Mouse (Mus musculus) megakaryocyte, embryonic 14.5 days (primary cell): ENCODE measurements around the gene Brd4. TPM values are rescaled to one million over a fixed set of nuclear protein-coding genes. Genes with fewer than 3 reads are reported as not detected.

Experiments used
- H3K27me3 ChIP-seq: replicated peaks from 2 replicates; pipeline ENCODE3; 2012; ENCODE audit warnings: inconsistent platforms
- H3K36me3 ChIP-seq: replicated peaks from 2 replicates; pipeline ENCODE3; 2012; ENCODE audit warnings: low read length, inconsistent platforms, mixed read lengths
- H3K4me1 ChIP-seq: 2 replicates; pipeline ENCODE4 v1.6.1; 2012; ENCODE audit warnings: inconsistent platforms
- H3K4me3 ChIP-seq: replicated peaks from 2 replicates; pipeline ENCODE3; 2012; ENCODE audit warnings: moderate library complexity, mild to moderate bottlenecking, inconsistent platforms
- H3K9me3 ChIP-seq: 2 replicates; pipeline ENCODE4 v1.6.1; 2012; ENCODE audit warnings: inconsistent platforms
- FLI1 ChIP-seq: IDR thresholded peaks from 2 replicates; pipeline ENCODE4 v1.6.1; 2012; ENCODE audit warnings: low read length, inconsistent platforms, mixed read lengths
- GATA1 ChIP-seq: IDR thresholded peaks from 3 replicates; pipeline ENCODE4 v1.6.1; 2012; ENCODE audit warnings: mixed read lengths, low read length, inconsistent platforms, borderline replicate concordance
- polyA plus RNA-seq: library from polyadenylated mRNA; stranded (reverse); fragments of >175 nt; gene quantifications from 2 replicates; pipeline ENCODE4 v1.2.3, GENCODE M21; 2012; ENCODE audit warnings: low replicate concordance; ENCODE audit not compliant: insufficient read depth

The Brd4 gene
- polyA plus RNA-seq, 1 experiment: 125 TPM

DNA sequence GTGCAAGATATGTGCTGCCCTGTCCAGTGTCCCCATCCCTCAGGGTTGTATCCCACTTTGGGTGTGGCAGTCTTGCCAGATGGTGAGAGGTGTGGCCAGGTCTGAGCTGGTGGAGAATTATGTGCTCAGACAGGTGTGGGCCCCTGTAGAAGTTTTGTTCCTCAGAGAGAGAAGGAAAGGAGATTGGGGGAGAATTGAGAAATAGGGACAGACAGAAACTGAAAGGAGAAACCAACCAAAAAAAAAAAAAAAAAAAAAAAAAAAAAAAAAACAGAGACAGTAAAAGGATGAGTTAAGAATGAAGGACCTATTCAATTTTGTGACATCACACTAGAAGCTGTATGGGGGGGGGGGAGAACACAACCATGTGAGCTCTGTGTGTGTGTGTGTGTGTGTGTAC, 119.7 kb downstream of the Brd4 start:
- H3K4me3 ChIP-seq: peak overlapping the region; percentile 50
- H3K36me3 ChIP-seq: no peaks in the 10 kb centered on the region
- peaks cover 62% of the 10 kb centered on the region for H3K4me1 ChIP-seq
- H3K27me3 ChIP-seq: peaks cover 87% of the 10 kb centered on the region
- no peak for TF ChIP-seq FLI1
- no peak for TF ChIP-seq GATA1
- no peaks in the 10 kb centered on the region for H3K9me3 ChIP-seq

DNA sequence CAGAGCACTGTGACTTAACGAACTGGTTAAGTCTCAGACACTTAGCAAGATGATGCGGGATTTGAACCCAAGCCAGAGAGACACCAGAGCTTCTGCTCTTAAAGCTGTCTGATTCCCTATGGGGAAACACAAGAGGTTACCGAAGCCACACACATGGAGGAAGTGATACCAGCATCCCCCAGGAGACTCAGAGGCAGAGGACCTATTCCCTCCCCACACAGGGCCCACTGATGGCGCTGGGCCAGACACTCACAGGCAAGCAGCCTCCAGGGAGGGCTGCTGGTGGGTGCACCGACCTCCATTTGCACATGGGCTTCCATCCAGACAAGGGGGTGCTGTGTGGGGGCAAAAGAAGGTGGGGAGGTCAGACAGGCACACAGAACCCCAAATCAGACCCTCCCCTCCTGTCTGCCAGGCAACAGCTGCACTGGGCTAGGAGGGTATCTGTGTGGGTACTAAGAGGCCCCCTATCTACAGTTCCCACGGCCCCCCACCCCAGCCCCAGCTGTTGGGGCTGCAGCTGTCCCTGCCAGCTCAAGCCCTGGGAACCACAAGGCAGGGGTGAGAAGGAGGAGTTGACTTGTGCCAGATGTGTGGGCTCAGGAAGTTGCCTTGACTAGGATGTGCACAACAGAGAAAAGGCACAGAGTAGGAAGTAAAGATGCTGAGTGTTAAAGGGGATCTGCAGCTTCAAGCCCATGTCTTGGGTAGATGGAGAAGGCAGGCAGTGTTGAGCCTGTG, 120.4 kb downstream of the Brd4 start:
- H3K4me3 ChIP-seq: no peak overlapping the region

DNA sequence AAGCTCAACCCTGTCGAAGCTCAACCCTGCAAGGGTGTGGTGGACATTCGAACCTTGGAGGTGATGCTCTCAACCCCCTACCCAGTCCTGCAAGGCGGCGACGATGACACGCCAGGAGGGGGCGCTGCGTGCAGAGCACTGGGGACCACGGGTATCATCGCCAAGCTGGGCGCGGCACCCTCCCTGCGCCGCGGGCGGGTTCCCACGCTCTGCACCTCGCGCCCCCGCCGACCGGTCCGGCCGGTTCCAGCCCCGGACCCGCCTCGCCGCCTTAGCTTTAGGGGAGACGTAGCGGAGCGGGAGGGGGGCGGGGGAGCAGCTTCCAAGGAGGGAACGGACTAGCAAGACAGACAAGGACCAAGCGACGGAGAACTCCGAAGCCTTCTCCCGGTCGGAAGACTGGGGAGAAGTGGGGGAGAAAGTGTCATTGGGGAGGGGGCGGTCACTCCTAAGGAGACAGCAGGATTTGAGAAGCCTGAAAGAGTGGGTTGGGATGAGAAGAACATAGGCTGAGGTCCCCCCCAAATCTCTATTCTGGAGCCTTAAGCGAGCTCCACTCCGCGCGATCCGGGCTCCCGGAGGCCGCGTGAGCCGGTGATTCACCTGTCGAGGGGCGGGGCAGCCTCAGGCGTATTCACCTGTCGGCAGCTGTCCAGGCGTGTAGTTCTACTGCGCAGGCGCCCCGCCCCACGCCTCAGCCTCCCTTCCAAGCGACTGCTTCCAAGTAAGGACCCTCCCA, 122.2 kb downstream of the Brd4 start:
- Histone ChIP-seq H3K4me3 (peak overlapping the region; percentile 88), H3K27me3 (peaks cover 86% of the 10 kb centered on the region), H3K9me3 (no peaks in the 10 kb centered on the region), H3K4me1 (peaks cover 64% of the 10 kb centered on the region), H3K36me3 (no peaks in the 10 kb centered on the region)
- TF ChIP-seq GATA1: no peak
- no peak for TF ChIP-seq FLI1

More for the DNA sequence above, 120.4 kb downstream of the Brd4 start:
- Histone ChIP-seq H3K36me3 (no peaks in the 10 kb centered on the region), H3K27me3 (peaks cover 87% of the 10 kb centered on the region), H3K4me1 (peaks cover 57% of the 10 kb centered on the region), H3K9me3 (no peaks in the 10 kb centered on the region)
- no peak for TF ChIP-seq FLI1
- no peak for TF ChIP-seq GATA1

DNA sequence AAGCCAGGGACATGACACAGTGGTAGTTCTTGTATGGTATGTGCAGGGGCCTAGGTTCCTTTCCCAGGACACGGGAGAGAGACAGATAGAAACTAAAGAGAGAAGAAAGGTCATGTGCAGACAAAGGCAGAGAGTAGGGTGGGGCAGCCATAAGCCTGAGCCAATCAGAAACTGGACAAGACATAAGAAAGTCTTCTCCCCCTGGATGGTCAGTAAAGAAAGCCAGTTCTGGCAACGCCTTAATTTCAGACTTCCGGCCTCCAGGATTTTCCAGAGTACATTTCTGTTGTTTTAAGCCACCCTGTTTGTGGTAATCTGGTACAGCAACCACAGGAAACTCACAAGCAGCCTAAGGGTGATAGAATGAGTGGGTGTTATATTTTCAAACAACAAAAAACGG, 123.6 kb downstream of the Brd4 start:
- Histone ChIP-seq H3K4me1 (peaks cover 53% of the 10 kb centered on the region), H3K27me3 (peaks cover 82% of the 10 kb centered on the region)
- TF ChIP-seq FLI1 (no peak), GATA1 (no peak)

DNA sequence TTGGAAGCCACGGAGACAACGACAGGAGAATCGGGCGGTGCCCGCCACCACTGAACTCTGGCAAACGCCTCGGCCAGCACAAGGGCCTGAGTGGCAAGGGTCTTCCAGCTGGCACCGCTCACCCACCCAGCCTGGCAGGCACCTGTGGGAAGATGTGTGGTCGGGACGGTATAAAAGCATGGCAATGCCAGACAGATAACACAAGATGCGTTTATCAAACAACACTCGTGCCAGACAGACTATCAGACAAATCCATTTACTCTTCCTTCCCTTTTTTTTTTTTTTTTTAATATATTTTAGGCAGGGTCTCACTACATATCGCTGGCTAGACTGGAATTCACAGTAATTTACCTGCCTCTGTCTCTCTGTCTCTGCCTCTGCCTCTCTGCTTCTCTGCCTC, 125.7 kb downstream of the Brd4 start:
- TF ChIP-seq FLI1 (no peak), GATA1 (no peak)
- Histone ChIP-seq H3K36me3 (no peaks in the 10 kb centered on the region), H3K9me3 (no peaks in the 10 kb centered on the region), H3K27me3 (peaks cover 76% of the 10 kb centered on the region), H3K4me3 (no peak overlapping the region), H3K4me1 (peaks cover 34% of the 10 kb centered on the region)

More for the DNA sequence above, 123.6 kb downstream of the Brd4 start:
- Histone ChIP-seq H3K4me3 (no peak overlapping the region), H3K36me3 (no peaks in the 10 kb centered on the region), H3K9me3 (no peaks in the 10 kb centered on the region)

DNA sequence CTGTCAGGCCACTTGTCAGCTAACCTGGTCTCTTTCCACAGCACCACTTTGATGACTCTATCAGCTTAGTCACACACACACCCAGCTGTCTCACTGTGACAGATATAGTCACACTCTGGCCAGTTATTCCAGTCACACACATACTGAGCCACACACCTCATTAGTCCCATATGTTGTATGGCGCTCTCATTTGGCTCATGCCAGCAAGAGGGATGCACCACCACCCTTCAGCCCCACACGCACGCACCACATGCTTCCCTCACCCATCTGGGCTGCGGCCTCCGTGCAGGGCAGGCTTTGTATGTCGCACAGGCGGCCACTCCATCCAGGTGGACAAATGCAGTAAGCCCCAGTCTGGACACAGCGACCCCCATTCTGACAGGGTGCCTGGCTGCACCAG, 137.8 kb downstream of the Brd4 start:
- H3K4me1 ChIP-seq: peaks cover 40% of the 10 kb centered on the region
- H3K36me3 ChIP-seq: no peaks in the 10 kb centered on the region
- no peak for TF ChIP-seq GATA1
- no peak for TF ChIP-seq FLI1
- H3K4me3 ChIP-seq: peak overlapping the region; percentile 66
- peaks cover 57% of the 10 kb centered on the region for H3K27me3 ChIP-seq
- no peaks in the 10 kb centered on the region for H3K9me3 ChIP-seq

Other genes starting within 250 kb of the Brd4 start
- gene Rrp1b, start 248.6 kb downstream of the Brd4 start, polyA plus RNA-seq: 56.7 and 83.3 TPM in 2 replicates
- gene Hsf2bp, start 248.4 kb downstream of the Brd4 start, polyA plus RNA-seq: not detected in 2 replicates
- gene Notch3, start 117.9 kb downstream of the Brd4 start, polyA plus RNA-seq: 0.23 and 1.4 TPM in 2 replicates
- not detected in 2 replicates for gene Ephx3, start 95.2 kb downstream of the Brd4 start, polyA plus RNA-seq
- gene Akap8, start 36.5 kb upstream of the Brd4 start, polyA plus RNA-seq: 67.7 and 79.9 TPM in 2 replicates
- gene Akap8l, start 65.9 kb upstream of the Brd4 start, polyA plus RNA-seq: 93.3 and 157 TPM in 2 replicates
- 32.7 and 47.1 TPM in 2 replicates for gene Wiz, start 104.7 kb upstream of the Brd4 start, polyA plus RNA-seq
- gene Rasal3, start 118.9 kb upstream of the Brd4 start, polyA plus RNA-seq: 26.2 and 250 TPM in 2 replicates
- gene Pglyrp2, start 139.4 kb upstream of the Brd4 start, polyA plus RNA-seq: 2.0 and 3.2 TPM in 2 replicates
- gene Cyp4f39, start 168.0 kb upstream of the Brd4 start, polyA plus RNA-seq: not detected in 2 replicates
- 0.67 TPM in 1 of 2 replicates, not detected in the other for gene Cyp4f17, start 221.3 kb upstream of the Brd4 start, polyA plus RNA-seq